Comparison of ENCODE assay signal across 8 mouse cellular contexts in the genomic region with DNA sequence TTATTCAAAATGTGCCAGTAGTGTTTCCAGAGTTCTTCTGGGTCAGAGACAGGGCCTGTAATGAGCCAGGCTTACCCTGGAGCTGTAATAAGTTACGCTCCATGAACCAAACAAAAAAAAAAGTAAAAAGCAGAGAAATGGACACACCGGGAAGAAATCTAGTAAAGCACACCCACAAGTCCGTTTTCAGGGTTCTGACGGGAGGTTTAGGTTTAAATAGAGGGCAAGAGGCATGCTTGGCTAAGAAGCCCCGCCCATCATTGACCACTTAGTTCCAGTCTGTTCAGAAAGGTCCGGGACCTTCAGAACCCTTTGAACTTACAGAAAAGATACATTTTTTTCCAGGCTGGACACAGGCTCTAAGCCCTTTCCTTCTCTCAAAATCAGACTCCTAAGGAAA. TPM values are rescaled to one million over a fixed set of nuclear protein-coding genes. Genes with fewer than 3 reads are reported as not detected.
DNase-seq lines count a peak whose midpoint lies in the region; ATAC-seq and TF ChIP-seq lines count a peak whose summit lies in the region.

No protein-coding gene starts in this region.

- no peak for DNase-seq in frontal cortex, adult 2 months (ENCODE audit: extremely low spot score in 1 of 2, low spot score in 1 of 2)
- DNase-seq in testis, postnatal 14 days (ENCODE audit: low spot score): no peak
- DNase-seq in stomach, postnatal 0 days (ENCODE audit: low spot score): no peak
- DNase-seq in layer of hippocampus, adult 9-11 months: no peak
- no peak for DNase-seq in T-cell, adult 2 months (ENCODE audit: low spot score)

- no peaks in the 10 kb centered on the region for H3K9me3 ChIP-seq in limb, embryonic 15.5 days
- H3K9me3 ChIP-seq in stomach, postnatal 0 days (ENCODE audit: control insufficient read depth, low read length): no peaks in the 10 kb centered on the region

- no peaks in the 10 kb centered on the region; the same call in 1 of the 2 replicates for H3K36me3 ChIP-seq in testis, adult 2 months (ENCODE audit: control insufficient read depth, insufficient read depth, low read length)
- no peaks in the 10 kb centered on the region for H3K36me3 ChIP-seq in limb, embryonic 15.5 days
- no peaks in the 10 kb centered on the region for H3K36me3 ChIP-seq in stomach, postnatal 0 days (ENCODE audit: control insufficient read depth, insufficient read depth, low read length)

- H3K4me2 ChIP-seq in limb, embryonic 15.5 days: peak overlapping the region; percentile 85
- peak overlapping the region; percentile 80 for H3K4me2 ChIP-seq in stomach, postnatal 0 days (replicated peaks; ENCODE audit: low read depth)

- 0 out of 2 replicates have a peak overlapping the region, but pooled peaks have one; percentile 86 for H3K9ac ChIP-seq in limb, embryonic 15.5 days
- peak overlapping the region; percentile 87; the same call in 1 of the 2 replicates for H3K9ac ChIP-seq in stomach, postnatal 0 days (ENCODE audit: low read length)

- TF ChIP-seq POLR2A in testis, adult 2 months (IDR thresholded peaks at IDR 0.05; ENCODE audit: control insufficient read depth, low read depth, low read length): no peak

- peak overlapping the region; percentile 86 for H3K27ac ChIP-seq in testis, adult 2 months (ENCODE audit: control insufficient read depth, insufficient read depth, low read depth, low read length)
- H3K27ac ChIP-seq in limb, embryonic 15.5 days: no peak overlapping the region
- peak overlapping the region; percentile 94 for H3K27ac ChIP-seq in stomach, postnatal 0 days (replicated peaks)

- ATAC-seq in frontal cortex, adult (ENCODE audit: low TSS enrichment): peak; percentile 2; the same call in 1 of the 2 replicates
- no peak for ATAC-seq in limb, embryonic 15.5 days (ENCODE audit: insufficient number of reproducible peaks, low FRiP score, low TSS enrichment, low read depth)
- ATAC-seq in stomach, postnatal 0 days (ENCODE audit: low FRiP score, low TSS enrichment): no peak

- peaks cover 5% of the 10 kb centered on the region for H3K4me1 ChIP-seq in testis, adult 2 months (ENCODE audit: control insufficient read depth, insufficient read depth, low read length)
- peaks cover 18% of the 10 kb centered on the region for H3K4me1 ChIP-seq in limb, embryonic 15.5 days
- H3K4me1 ChIP-seq in stomach, postnatal 0 days (replicated peaks; ENCODE audit: control insufficient read depth, insufficient read depth): no peaks in the 10 kb centered on the region; the same call in none of the 2 replicates

- WGBS in limb, embryonic 15.5 days: 44% methylated on average over 6 of the region's 6 CpGs
- 34% methylated on average over 6 of the region's 6 CpGs for WGBS in stomach, postnatal 0 days

- peak overlapping the region; percentile 91 for H3K4me3 ChIP-seq in testis, adult 2 months (ENCODE audit: control insufficient read depth, low read depth, low read length)
- H3K4me3 ChIP-seq in limb, embryonic 15.5 days: peak overlapping the region; percentile 92
- H3K4me3 ChIP-seq in stomach, postnatal 0 days (ENCODE audit: low read depth, low read length): peak overlapping the region; percentile 75

- TF ChIP-seq EP300 in stomach, postnatal 0 days (optimal IDR thresholded peaks at IDR 0.05): no peak

- no peak for TF ChIP-seq CTCF in testis, adult 2 months (IDR thresholded peaks at IDR 0.05; ENCODE audit: control insufficient read depth, insufficient read depth, insufficient replicate concordance, low read depth, low read length)
- TF ChIP-seq CTCF in stomach, postnatal 0 days (IDR thresholded peaks at IDR 0.05; ENCODE audit: low read depth): no peak

- no peaks in the 10 kb centered on the region for H3K27me3 ChIP-seq in testis, adult 2 months (ENCODE audit: control insufficient read depth, insufficient read depth, low read length)
- no peaks in the 10 kb centered on the region for H3K27me3 ChIP-seq in limb, embryonic 15.5 days
- H3K27me3 ChIP-seq in stomach, postnatal 0 days (ENCODE audit: control insufficient read depth, insufficient read depth, low read length): no peaks in the 10 kb centered on the region

RNA-seq across cellular contexts. Expression of a gene that starts 0.5 kb away (rescaled TPM):
- 371 and 372 TPM in 2 replicates for polyA plus RNA-seq in frontal cortex, adult 2 months (2012; rRNA removed)
- polyA plus RNA-seq in testis, adult 2 months (2012; rRNA removed): 162 and 164 TPM in 2 replicates
- polyA plus RNA-seq in limb, embryonic 15.5 days (2015; fragmentation: Nextera tagmentation; extraction: Ambion mirVana): 78.2 and 80.9 TPM in 2 replicates
- polyA plus RNA-seq in stomach, postnatal 0 days (2015; fragmentation: Nextera tagmentation; extraction: Ambion mirVana): 204 and 212 TPM in 2 replicates

RNA-seq across cellular contexts. Expression of a gene that starts 6.3 kb away (rescaled TPM):
- 41.8 and 44.2 TPM in 2 replicates for polyA plus RNA-seq in frontal cortex, adult 2 months (2012; rRNA removed)
- 45.0 and 59.8 TPM in 2 replicates for polyA plus RNA-seq in testis, adult 2 months (2012; rRNA removed)
- 12.7 and 16.2 TPM in 2 replicates for polyA plus RNA-seq in limb, embryonic 15.5 days (2015; fragmentation: Nextera tagmentation; extraction: Ambion mirVana)
- 2.6 and 2.7 TPM in 2 replicates for polyA plus RNA-seq in stomach, postnatal 0 days (2015; fragmentation: Nextera tagmentation; extraction: Ambion mirVana)

RNA-seq across cellular contexts. Expression of a gene that starts 34.0 kb away (rescaled TPM):
- polyA plus RNA-seq in frontal cortex, adult 2 months (2012; rRNA removed): 67.2 and 68.8 TPM in 2 replicates
- polyA plus RNA-seq in testis, adult 2 months (2012; rRNA removed): 27.0 and 29.5 TPM in 2 replicates
- 65.3 and 66.3 TPM in 2 replicates for polyA plus RNA-seq in limb, embryonic 15.5 days (2015; fragmentation: Nextera tagmentation; extraction: Ambion mirVana)
- polyA plus RNA-seq in stomach, postnatal 0 days (2015; fragmentation: Nextera tagmentation; extraction: Ambion mirVana): 31.2 and 32.7 TPM in 2 replicates
